Mouse (Mus musculus) heart, embryonic 14.5 days (tissue): ENCODE results near the gene Eftud2. TPM values are rescaled to one million over a fixed set of nuclear protein-coding genes. Genes with fewer than 3 reads are reported as not detected.

Experiments
- ATAC-seq: fragments of 200-750 bp; cut with Nextera tagmentation; 2 replicates; pipeline ENCODE4 v1.8.0; 2017; ENCODE audit warnings: low read depth, moderate TSS enrichment; ENCODE audit not compliant: insufficient number of reproducible peaks, insufficient read depth, low FRiP score
- H3K27ac ChIP-seq, 2 experiments: fragments of 200-500 bp in 1 of 2; fragments of 300-500 bp in 1 of 2; sonication (generic) in 1 of 2; replicated peaks in 1 of 2; 2 replicates each; pipeline ENCODE4 v1.5.1; 2012 to 2014; ENCODE audit warnings: low read depth in 2 of 2, low read length in 2 of 2, control low read depth in 1 of 2, mild to moderate bottlenecking in 1 of 2, mixed read lengths in 1 of 2; ENCODE audit not compliant: control insufficient read depth in 1 of 2, insufficient read depth in 1 of 2
- H3K27me3 ChIP-seq: fragments of 300-500 bp; sonication (generic); 2 replicates; pipeline ENCODE4 v1.6.1; 2014; ENCODE audit warnings: mild to moderate bottlenecking, low read length, control low read depth; ENCODE audit not compliant: control insufficient read depth, insufficient read depth
- H3K36me3 ChIP-seq: fragments of 300-500 bp; sonication (generic); 2 replicates; pipeline ENCODE4 v1.6.1; 2014; ENCODE audit warnings: mild to moderate bottlenecking, control low read depth, low read length, mixed read lengths; ENCODE audit not compliant: control insufficient read depth, insufficient read depth
- H3K4me1 ChIP-seq, 2 experiments: fragments of 200-500 bp in 1 of 2; fragments of 300-500 bp in 1 of 2; sonication (generic) in 1 of 2; 2 replicates each; pipeline ENCODE4 v1.6.1; 2012 to 2014; ENCODE audit warnings: low read length in 2 of 2, control low read depth in 1 of 2, mixed read lengths in 1 of 2; ENCODE audit not compliant: control insufficient read depth in 2 of 2, insufficient read depth in 2 of 2
- H3K4me2 ChIP-seq: fragments of 300-500 bp; sonication (generic); 2 replicates; pipeline ENCODE4 v1.6.1; 2014; ENCODE audit warnings: mild to moderate bottlenecking, low read length
- H3K4me3 ChIP-seq, 2 experiments: fragments of 200-500 bp in 1 of 2; fragments of 300-500 bp in 1 of 2; sonication (generic) in 1 of 2; 2 replicates each; pipeline ENCODE4 v1.5.1; 2012 to 2014; ENCODE audit warnings: low read length in 2 of 2, mild to moderate bottlenecking in 2 of 2, control low read depth in 1 of 2, low read depth in 1 of 2, moderate library complexity in 1 of 2; ENCODE audit not compliant: control insufficient read depth in 1 of 2, insufficient read depth in 1 of 2
- H3K9ac ChIP-seq: fragments of 300-500 bp; sonication (generic); 2 replicates; pipeline ENCODE4 v1.6.1; 2014; ENCODE audit warnings: mild to moderate bottlenecking, low read length
- H3K9me3 ChIP-seq: fragments of 300-500 bp; sonication (generic); 2 replicates; pipeline ENCODE4 v1.6.1; 2016; ENCODE audit warnings: low read length, control low read depth; ENCODE audit not compliant: control insufficient read depth
- WGBS: fragments of 180-500 bp; shearing (Covaris S2); extraction: QIAGEN DNeasy Blood & Tissue Kit; methylation state at CpG from one replicate; pipeline ENCODE4 v1.1.7; 2014; 5-methylcytosine and 5-hydroxymethylcytosine counted together
- polyA plus RNA-seq: library from polyadenylated mRNA; unstranded; fragments of >200 nt; fragmentation: Nextera tagmentation; extraction: Ambion mirVana; gene quantifications from 2 replicates; pipeline ENCODE4 v1.2.1, GENCODE M21; 2014

The Eftud2 gene
- polyA plus RNA-seq, 1 experiment from 2014 or later = 100 TPM

- Histone ChIP-seq H3K27ac (no peak overlapping the region), H3K9ac (peak overlapping the region; percentile 62), H3K27me3 (peaks cover 36% of the 10 kb centered on the region), H3K4me3 (peak overlapping the region; percentile 31 to 33), H3K9me3 (no peaks in the 10 kb centered on the region), H3K36me3 (no peaks in the 10 kb centered on the region), H3K4me2 (peak overlapping the region; percentile 74), H3K4me1 (peaks cover 6% of the 10 kb centered on the region in 2 experiments; a peak in 3 of 4 replicates)
- no peak for ATAC-seq
- WGBS = 3% methylated on average over 43 of the region's 43 CpGs
These were observed 12.3 kb upstream of the Eftud2 start for GRCm38 (mm10) chr11:102893015-102893651.

GRCm38 (mm10) chr11:102890096-102890495 lies 9.3 kb upstream of the Eftud2 start:
- H3K27ac ChIP-seq = no peak overlapping the region
- H3K9ac ChIP-seq = no peak overlapping the region
- H3K4me1 ChIP-seq = peaks cover 9 to 11% of the 10 kb centered on the region in 2 experiments
- H3K4me2 ChIP-seq = no peak overlapping the region
- peaks cover 17% of the 10 kb centered on the region for H3K27me3 ChIP-seq
- no peaks in the 10 kb centered on the region for H3K36me3 ChIP-seq
- H3K9me3 ChIP-seq = no peaks in the 10 kb centered on the region
- ATAC-seq = no peak
- 69% methylated on average over 5 of the region's 5 CpGs for WGBS
- no peak overlapping the region for H3K4me3 ChIP-seq

- WGBS = 66% methylated on average over 3 of the region's 3 CpGs
- no peak overlapping the region for H3K9ac ChIP-seq
- no peak overlapping the region for H3K4me2 ChIP-seq
- H3K36me3 ChIP-seq = no peaks in the 10 kb centered on the region
- no peak overlapping the region for H3K27ac ChIP-seq
- H3K27me3 ChIP-seq = peaks cover 10% of the 10 kb centered on the region; the same call in 1 of the 2 replicates
- ATAC-seq = no peak
- H3K9me3 ChIP-seq = no peaks in the 10 kb centered on the region
- H3K4me3 ChIP-seq = no peak overlapping the region
- H3K4me1 ChIP-seq = peaks cover 16% of the 10 kb centered on the region in 2 experiments
These were observed 7.3 kb upstream of the Eftud2 start for GRCm38 (mm10) chr11:102888135-102888534.

- WGBS = 80% methylated on average over 5 of the region's 5 CpGs
- Histone ChIP-seq H3K4me2 (no peak overlapping the region), H3K36me3 (no peaks in the 10 kb centered on the region), H3K9me3 (no peaks in the 10 kb centered on the region), H3K27ac (no peak overlapping the region), H3K4me3 (no peak overlapping the region), H3K27me3 (peaks cover 6% of the 10 kb centered on the region; the same call in 1 of the 2 replicates), H3K4me1 (peaks cover 13 to 15% of the 10 kb centered on the region in 2 experiments), H3K9ac (no peak overlapping the region)
- ATAC-seq = no peak
These were observed 6.6 kb upstream of the Eftud2 start for GRCm38 (mm10) chr11:102887433-102887832.

- Histone ChIP-seq H3K27me3 (peaks cover 4% of the 10 kb centered on the region; the same call in 1 of the 2 replicates), H3K9ac (0 out of 2 replicates have a peak within 1 kb of the TSS, but pooled peaks have one; percentile 1), H3K4me2 (peak within 1 kb of the TSS; percentile 31; the same call in 1 of the 2 replicates), H3K4me3 (no peak within 1 kb of the TSS), H3K9me3 (no peaks in the 10 kb centered on the region), H3K27ac (peak within 1 kb of the TSS in 1 of 2 experiments; percentile 43; a peak in 2 of 4 replicates), H3K36me3 (no peaks in the 10 kb centered on the region), H3K4me1 (peaks cover 16 to 26% of the 10 kb centered on the region in 2 experiments)
- no peak for ATAC-seq
- 47% methylated on average over 10 of the region's 10 CpGs for WGBS
These were observed 3.9 kb upstream of the Eftud2 start, which contains the start of gene Fam187a for GRCm38 (mm10) chr11:102884616-102885219. Gene Fam187a (plus strand): TSS chr11:102885169.

- peak overlapping the region; percentile 90 for H3K4me2 ChIP-seq
- peak overlapping the region; percentile 77 to 82 for H3K4me3 ChIP-seq
- H3K4me1 ChIP-seq = peaks cover 16 to 32% of the 10 kb centered on the region in 2 experiments
- peaks cover 4% of the 10 kb centered on the region; the same call in 1 of the 2 replicates for H3K27me3 ChIP-seq
- H3K9ac ChIP-seq = peak overlapping the region; percentile 89
- 12% methylated on average over 13 of the region's 13 CpGs for WGBS
- H3K36me3 ChIP-seq = peaks cover 12% of the 10 kb centered on the region
- no peak for ATAC-seq
- H3K9me3 ChIP-seq = no peaks in the 10 kb centered on the region
- peak overlapping the region in 1 of 2 experiments; percentile 81; a peak in 1 of 4 replicates for H3K27ac ChIP-seq
These were observed 771 bp upstream of the Eftud2 start for GRCm38 (mm10) chr11:102881314-102882198.

- H3K9me3 ChIP-seq = no peaks in the 10 kb centered on the region
- H3K4me3 ChIP-seq = no peak overlapping the region
- WGBS = 81% methylated on average over 2 of the region's 2 CpGs
- H3K9ac ChIP-seq = peak overlapping the region; percentile 89
- H3K36me3 ChIP-seq = peaks cover 32% of the 10 kb centered on the region
- H3K27me3 ChIP-seq = peaks cover 4% of the 10 kb centered on the region; the same call in 1 of the 2 replicates
- no peak overlapping the region for H3K27ac ChIP-seq
- no peak for ATAC-seq
- H3K4me2 ChIP-seq = peak overlapping the region; percentile 90; the same call in 1 of the 2 replicates
- peaks cover 6 to 23% of the 10 kb centered on the region in 2 experiments for H3K4me1 ChIP-seq
These were observed 1.2 kb downstream of the Eftud2 start for GRCm38 (mm10) chr11:102879558-102879957.
